Mouse (Mus musculus): ENCODE measurements at regions not wholly inside any gene's neighbourhood (a gene's known extent, or its start where the extent isn't known, plus 50 kb on each side); places are given as distances from the start of the nearest gene placed in this dataset.

DNA sequence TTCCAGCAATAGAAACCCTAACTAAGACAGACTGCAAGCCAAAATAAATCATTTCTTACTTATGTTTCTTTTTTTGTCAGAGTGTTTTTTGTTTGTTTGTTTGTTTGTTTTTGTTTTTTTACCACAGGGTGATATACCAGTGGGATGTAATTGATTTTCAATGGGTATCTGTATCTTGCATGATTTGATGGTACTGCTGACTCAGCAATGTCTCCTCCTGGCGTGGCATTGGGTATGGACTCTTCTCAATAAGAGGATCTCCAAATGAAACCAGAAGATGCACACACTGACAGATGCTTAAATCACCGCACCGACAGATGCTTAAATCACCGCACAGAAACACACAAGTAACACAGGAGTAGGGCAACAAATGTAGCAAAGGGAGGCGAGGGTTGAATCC, 54.8 kb upstream of the Lnx1 start:
- no peak for TF ChIP-seq CTCF (IDR thresholded peaks at IDR 0.05; ENCODE audit: borderline replicate concordance, insufficient read depth, low read depth, low read length)
- no peak for TF ChIP-seq POLR2A (IDR thresholded peaks at IDR 0.05; ENCODE audit: borderline replicate concordance, insufficient read depth, low read length)

Measured in cerebellum, adult 2 months (tissue).